Mouse (Mus musculus) midbrain, embryonic 14.5 days (tissue): ENCODE measurements around the gene Olfr611. TPM values are rescaled to one million over a fixed set of nuclear protein-coding genes. Genes with fewer than 3 reads are reported as not detected.

ENCODE experiments used
- polyA plus RNA-seq: library from polyadenylated mRNA; unstranded; fragments of >200 nt; fragmentation: Nextera tagmentation; extraction: Ambion mirVana; gene quantifications from 2 replicates; pipeline ENCODE4 v1.2.1, GENCODE M21; 2014

Olfr611 gene
- polyA plus RNA-seq, 1 experiment from 2014 or later: not detected

Other genes starting within 250 kb of the Olfr611 start
- not detected in 2 replicates for gene Olfr596, start 215.2 kb downstream of the Olfr611 start, polyA plus RNA-seq
- not detected in 2 replicates for gene Olfr597, start 204.5 kb downstream of the Olfr611 start, polyA plus RNA-seq
- gene Olfr598, start 197.3 kb downstream of the Olfr611 start, polyA plus RNA-seq: not detected in 2 replicates
- gene Olfr599, start 184.9 kb downstream of the Olfr611 start, polyA plus RNA-seq: not detected in 2 replicates
- gene Olfr600, start 171.2 kb downstream of the Olfr611 start, polyA plus RNA-seq: not detected in 2 replicates
- gene Olfr601, start 158.2 kb downstream of the Olfr611 start, polyA plus RNA-seq: not detected in 2 replicates
- gene Olfr603, start 134.7 kb downstream of the Olfr611 start, polyA plus RNA-seq: not detected in 2 replicates
- not detected in 2 replicates for gene Usp17lc, start 105.8 kb downstream of the Olfr611 start, polyA plus RNA-seq
- gene Olfr605, start 75.4 kb downstream of the Olfr611 start, polyA plus RNA-seq: not detected in 2 replicates
- not detected in 2 replicates for gene Olfr606, start 71.8 kb downstream of the Olfr611 start, polyA plus RNA-seq
- gene Olfr607, start 56.7 kb downstream of the Olfr611 start, polyA plus RNA-seq: not detected in 2 replicates
- gene Olfr608, start 51.0 kb downstream of the Olfr611 start, polyA plus RNA-seq: not detected in 2 replicates
- not detected in 2 replicates for gene Olfr609, start 22.8 kb downstream of the Olfr611 start, polyA plus RNA-seq
- not detected in 2 replicates for gene Olfr610, start 8.7 kb downstream of the Olfr611 start, polyA plus RNA-seq
- gene Olfr612, start 21.9 kb upstream of the Olfr611 start, polyA plus RNA-seq: not detected in 2 replicates
- not detected in 2 replicates for gene Olfr613, start 27.2 kb upstream of the Olfr611 start, polyA plus RNA-seq
- not detected in 2 replicates for gene Olfr615, start 35.2 kb upstream of the Olfr611 start, polyA plus RNA-seq
- gene Olfr616, start 48.3 kb upstream of the Olfr611 start, polyA plus RNA-seq: not detected in 2 replicates
- not detected in 2 replicates for gene Olfr617, start 52.2 kb upstream of the Olfr611 start, polyA plus RNA-seq
- 0.08 and 0.23 TPM in 2 replicates for gene Olfr618, start 69.3 kb upstream of the Olfr611 start, polyA plus RNA-seq
- not detected in 2 replicates for gene Olfr619, start 79.7 kb upstream of the Olfr611 start, polyA plus RNA-seq
- not detected in 2 replicates for gene Olfr620, start 91.7 kb upstream of the Olfr611 start, polyA plus RNA-seq
- not detected in 2 replicates for gene Olfr622, start 121.9 kb upstream of the Olfr611 start, polyA plus RNA-seq
- not detected in 2 replicates for gene Olfr623, start 142.9 kb upstream of the Olfr611 start, polyA plus RNA-seq
- gene Olfr624, start 150.3 kb upstream of the Olfr611 start, polyA plus RNA-seq: not detected in 2 replicates
- not detected in 2 replicates for gene Olfr625-ps1, start 161.9 kb upstream of the Olfr611 start, polyA plus RNA-seq
- gene Olfr243, start 193.8 kb upstream of the Olfr611 start, polyA plus RNA-seq: not detected in 2 replicates
- not detected in 2 replicates for gene Olfr628, start 209.5 kb upstream of the Olfr611 start, polyA plus RNA-seq
- not detected in 2 replicates for gene Olfr629, start 224.1 kb upstream of the Olfr611 start, polyA plus RNA-seq
- not detected in 2 replicates for gene Olfr630, start 236.5 kb upstream of the Olfr611 start, polyA plus RNA-seq